ENCODE assay signal across 29 mouse cellular contexts in the genomic region with DNA sequence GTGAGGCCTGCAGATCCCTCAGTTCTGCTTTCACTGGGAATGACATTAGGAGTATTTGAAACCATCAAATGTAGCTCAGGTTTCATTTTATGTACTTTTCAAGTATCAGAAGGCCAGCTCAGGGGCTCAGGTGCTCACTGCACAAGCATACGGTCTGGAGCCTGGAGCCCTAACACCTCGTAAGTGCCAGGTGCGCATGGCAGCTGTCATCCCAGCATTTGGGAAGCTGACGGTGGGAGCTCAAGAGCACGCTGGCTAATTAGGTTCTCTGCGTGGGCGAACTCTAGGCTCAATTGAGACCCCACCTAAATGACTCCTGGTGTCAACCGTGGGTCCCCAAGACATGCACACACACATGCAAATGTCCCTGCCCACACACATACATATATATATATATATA. TPM values are rescaled to one million over a fixed set of nuclear protein-coding genes. Genes with fewer than 3 reads are reported as not detected.
DNase-seq lines count a peak whose midpoint lies in the region; ATAC-seq lines count a peak whose summit lies in the region.
"Had no signal": no experiment of that assay in that cellular context is flagged by ENCODE, and none has a peak within 500 bp of the region (broad histone marks: within the 10 kb centered on the region; RNA-seq: fewer than 3 reads in every experiment).

No protein-coding gene starts in this region.

- peak; percentile 60 for DNase-seq in cerebellum, adult 11-12 months
- DNase-seq in cerebellum, adult 11 months = no peak
- no peak for DNase-seq in heart, adult 8-10 months (ENCODE audit: low spot score)
- DNase-seq in heart, postnatal 14 days = no peak
- no peak for DNase-seq in limb, embryonic 10.5 days (ENCODE audit: low spot score)
- DNase-seq: adrenal gland, adult 8-10 months; cerebellum, adult 9-10 months; embryo, embryonic 11 days; gastrocnemius, postnatal 36 days; heart, postnatal 36 days; kidney, adult 11 months; kidney, postnatal 14 days; lung, embryonic 14.5 days; lung, postnatal 14 days; midbrain, embryonic 14.5 days; thymus, adult 2 months; thymus, postnatal 36 days had no signal

- H3K27ac ChIP-seq in heart, embryonic 11.5 days (ENCODE audit: low read depth, low read length) = peak overlapping the region; percentile 74; the same call in 1 of the 2 replicates
- peak overlapping the region; percentile 85 for H3K27ac ChIP-seq in heart, embryonic 16.5 days (ENCODE audit: low read length)
- no peak overlapping the region for H3K27ac ChIP-seq in limb, embryonic 12.5 days
- no peak overlapping the region for H3K27ac ChIP-seq in limb, embryonic 10.5 days
- H3K27ac ChIP-seq: embryonic facial prominence, embryonic 12.5 days; hindbrain, embryonic 14.5 days; liver, embryonic 15.5 days had no signal

- no peak for ATAC-seq in heart, embryonic 11.5 days (replicated peaks; ENCODE audit: insufficient number of reproducible peaks, low FRiP score, low TSS enrichment)
- ATAC-seq in heart, embryonic 16.5 days (replicated peaks; ENCODE audit: extremely low read depth, insufficient read depth, low FRiP score) = no peak
- peak; percentile 42; the same call in 1 of the 2 replicates for ATAC-seq in limb, embryonic 12.5 days (ENCODE audit: insufficient number of reproducible peaks, insufficient read depth, low FRiP score, low TSS enrichment, low read depth)
- ATAC-seq: activated CD4-positive, CD25-positive, alpha-beta regulatory T cell, adult 4 months; forebrain, embryonic 14.5 days; inflammation-experienced regulatory T-cells, adult 6 months had no signal

- 89% methylated on average over 8 of the region's 8 CpGs for WGBS in heart, embryonic 11.5 days (ENCODE audit: insufficient replicate concordance)
- WGBS in heart, embryonic 16.5 days = 86% methylated on average over 8 of the region's 8 CpGs
- WGBS in limb, embryonic 12.5 days = 74% methylated on average over 8 of the region's 8 CpGs
- WGBS in limb, embryonic 10.5 days = 92% methylated on average over 8 of the region's 8 CpGs

- no peak overlapping the region for H3K4me3 ChIP-seq in heart, embryonic 11.5 days (ENCODE audit: low read depth, low read length)
- H3K4me3 ChIP-seq in heart, embryonic 16.5 days (ENCODE audit: low read length) = no peak overlapping the region
- H3K4me3 ChIP-seq in limb, embryonic 12.5 days (replicated peaks) = no peak overlapping the region
- no peak overlapping the region for H3K4me3 ChIP-seq in limb, embryonic 10.5 days
- H3K4me3 ChIP-seq: embryonic facial prominence, embryonic 12.5 days; liver, embryonic 15.5 days had no signal

- H3K4me2 ChIP-seq in heart, embryonic 11.5 days = no peak overlapping the region
- H3K4me2 ChIP-seq in heart, embryonic 16.5 days (ENCODE audit: low read depth, low read length) = no peak overlapping the region
- H3K4me2 ChIP-seq in limb, embryonic 12.5 days = no peak overlapping the region
- H3K4me2 ChIP-seq: embryonic facial prominence, embryonic 12.5 days; hindbrain, embryonic 14.5 days; liver, embryonic 15.5 days; lung, embryonic 14.5 days had no signal

- peaks cover 16% of the 10 kb centered on the region for H3K36me3 ChIP-seq in heart, embryonic 11.5 days (ENCODE audit: control insufficient read depth, insufficient read depth, low read length)
- peaks cover 39% of the 10 kb centered on the region for H3K36me3 ChIP-seq in heart, embryonic 16.5 days (ENCODE audit: control insufficient read depth, insufficient read depth)
- peaks cover 71% of the 10 kb centered on the region for H3K36me3 ChIP-seq in limb, embryonic 12.5 days
- H3K36me3 ChIP-seq in limb, embryonic 10.5 days = peaks cover 77% of the 10 kb centered on the region

- H3K27me3 ChIP-seq in heart, embryonic 11.5 days (ENCODE audit: control insufficient read depth, insufficient read depth, low read length) = no peaks in the 10 kb centered on the region
- no peaks in the 10 kb centered on the region for H3K27me3 ChIP-seq in heart, embryonic 16.5 days (ENCODE audit: control insufficient read depth, insufficient read depth, low read length)
- no peaks in the 10 kb centered on the region for H3K27me3 ChIP-seq in limb, embryonic 12.5 days
- no peaks in the 10 kb centered on the region for H3K27me3 ChIP-seq in limb, embryonic 10.5 days (ENCODE audit: low read depth, poor library complexity, severe bottlenecking)
- H3K27me3 ChIP-seq: CH12.LX; embryonic facial prominence, embryonic 12.5 days; liver, embryonic 15.5 days had no signal

- no peak overlapping the region for H3K9ac ChIP-seq in heart, embryonic 11.5 days (ENCODE audit: low read depth, low read length)
- H3K9ac ChIP-seq in heart, embryonic 16.5 days (ENCODE audit: low read length) = no peak overlapping the region
- H3K9ac ChIP-seq in limb, embryonic 12.5 days (replicated peaks) = peak overlapping the region; percentile 4; the same call in 1 of the 2 replicates
- H3K9ac ChIP-seq: embryonic facial prominence, embryonic 12.5 days; hindbrain, embryonic 14.5 days; liver, embryonic 15.5 days; lung, embryonic 14.5 days had no signal

- H3K9me3 ChIP-seq in heart, embryonic 11.5 days (replicated peaks; ENCODE audit: control insufficient read depth, low read length) = no peaks in the 10 kb centered on the region
- no peaks in the 10 kb centered on the region for H3K9me3 ChIP-seq in heart, embryonic 16.5 days (replicated peaks; ENCODE audit: control insufficient read depth, low read length)
- H3K9me3 ChIP-seq in limb, embryonic 12.5 days = no peaks in the 10 kb centered on the region
- no peaks in the 10 kb centered on the region for H3K9me3 ChIP-seq in limb, embryonic 10.5 days (replicated peaks)
- H3K9me3 ChIP-seq: embryonic facial prominence, embryonic 12.5 days; liver, embryonic 15.5 days had no signal

- H3K4me1 ChIP-seq in heart, embryonic 11.5 days (ENCODE audit: control insufficient read depth, insufficient read depth, low read length) = peaks cover 24% of the 10 kb centered on the region
- H3K4me1 ChIP-seq in heart, embryonic 16.5 days (ENCODE audit: control insufficient read depth, insufficient read depth, low read length) = peaks cover 25% of the 10 kb centered on the region
- peaks cover 3% of the 10 kb centered on the region; the same call in 1 of the 2 replicates for H3K4me1 ChIP-seq in limb, embryonic 12.5 days (replicated peaks)
- H3K4me1 ChIP-seq in limb, embryonic 10.5 days = no peaks in the 10 kb centered on the region
- H3K4me1 ChIP-seq: embryonic facial prominence, embryonic 12.5 days; liver, embryonic 15.5 days had no signal

- intact Hi-C loops in heart, postnatal 14 days (cut with DNase I) = no loop called here

RNA-seq across cellular contexts. Expression of a gene that starts 20.1 kb away (rescaled TPM):
- polyA plus RNA-seq in heart, embryonic 11.5 days (2014; fragmentation: Nextera tagmentation; extraction: Ambion mirVana) = 57.1 and 62.2 TPM in 2 replicates
- total RNA-seq in heart, adult 8-10 months (2022) = 100 to 1,000 TPM in 1 of 4 experiments, 10 to 100 TPM in 3; 85.0 to 100 (median 88.9) TPM
- polyA plus RNA-seq in heart, embryonic 16.5 days (2015; fragmentation: Nextera tagmentation; extraction: Ambion mirVana) = 50.7 and 53.6 TPM in 2 replicates
- 10 to 100 TPM; 89.3 to 90.2 TPM for total RNA-seq in heart, postnatal 14 days (2021)
- 26.9 and 29.4 TPM in 2 replicates for polyA plus RNA-seq in limb, embryonic 12.5 days (2016; fragmentation: Nextera tagmentation; extraction: Ambion mirVana)
- 28.1 and 30.2 TPM in 2 replicates for polyA plus RNA-seq in limb, embryonic 10.5 days (2016; fragmentation: Nextera tagmentation; extraction: Ambion mirVana)

RNA-seq across cellular contexts. Expression of a gene that starts 40.5 kb away (rescaled TPM):
- polyA plus RNA-seq in heart, embryonic 11.5 days (2014; fragmentation: Nextera tagmentation; extraction: Ambion mirVana) = 9.6 and 13.1 TPM in 2 replicates
- 10 to 100 TPM in 1 of 4 experiments, 1 to 10 TPM in 3; 7.3 to 10.1 (median 7.8) TPM for total RNA-seq in heart, adult 8-10 months (2022)
- polyA plus RNA-seq in heart, embryonic 16.5 days (2015; fragmentation: Nextera tagmentation; extraction: Ambion mirVana) = 11.5 and 13.1 TPM in 2 replicates
- total RNA-seq in heart, postnatal 14 days (2021) = 10 to 100 TPM in 1 of 2 experiments, 1 to 10 TPM in 1; 7.2 to 10.1 TPM
- 8.0 and 8.1 TPM in 2 replicates for polyA plus RNA-seq in limb, embryonic 12.5 days (2016; fragmentation: Nextera tagmentation; extraction: Ambion mirVana)
- 4.9 and 5.9 TPM in 2 replicates for polyA plus RNA-seq in limb, embryonic 10.5 days (2016; fragmentation: Nextera tagmentation; extraction: Ambion mirVana)

RNA-seq across cellular contexts. Expression of a gene that starts 48.9 kb away (rescaled TPM):
- 0.11 TPM in 1 of 2 replicates, not detected in the other for polyA plus RNA-seq in heart, embryonic 11.5 days (2014; fragmentation: Nextera tagmentation; extraction: Ambion mirVana)
- total RNA-seq in heart, adult 8-10 months (2022) = 1 to 10 TPM in 1 of 4 experiments, under 1 TPM in 3; 0.22 to 1.5 (median 0.52) TPM
- polyA plus RNA-seq in heart, embryonic 16.5 days (2015; fragmentation: Nextera tagmentation; extraction: Ambion mirVana) = 0.21 and 0.28 TPM in 2 replicates
- under 1 TPM; 0.32 to 0.41 TPM for total RNA-seq in heart, postnatal 14 days (2021)
- polyA plus RNA-seq in limb, embryonic 12.5 days (2016; fragmentation: Nextera tagmentation; extraction: Ambion mirVana) = not detected in 2 replicates
- polyA plus RNA-seq in limb, embryonic 10.5 days (2016; fragmentation: Nextera tagmentation; extraction: Ambion mirVana) = not detected in 2 replicates
- total RNA-seq: gastrocnemius, postnatal 36 days; monocyte, adult 5-6 weeks had no signal
- polyA plus RNA-seq: activated CD4-positive, CD25-positive, alpha-beta regulatory T cell, adult 4 months; C2C12; forebrain, embryonic 14.5 days; hindbrain, embryonic 14.5 days; lung, embryonic 14.5 days had no signal

RNA-seq across cellular contexts. Expression of a gene that starts 53.0 kb away (rescaled TPM):
- polyA plus RNA-seq in heart, embryonic 11.5 days (2014; fragmentation: Nextera tagmentation; extraction: Ambion mirVana) = 29.6 and 34.3 TPM in 2 replicates
- total RNA-seq in heart, adult 8-10 months (2022) = 10 to 100 TPM; 14.5 to 21.0 (median 17.6) TPM
- 29.9 and 30.0 TPM in 2 replicates for polyA plus RNA-seq in heart, embryonic 16.5 days (2015; fragmentation: Nextera tagmentation; extraction: Ambion mirVana)
- total RNA-seq in heart, postnatal 14 days (2021) = 10 to 100 TPM; 16.8 to 21.4 TPM
- polyA plus RNA-seq in limb, embryonic 12.5 days (2016; fragmentation: Nextera tagmentation; extraction: Ambion mirVana) = 43.6 and 46.5 TPM in 2 replicates
- 42.3 and 45.3 TPM in 2 replicates for polyA plus RNA-seq in limb, embryonic 10.5 days (2016; fragmentation: Nextera tagmentation; extraction: Ambion mirVana)

RNA-seq across cellular contexts. Expression of a gene that starts 57.8 kb away (rescaled TPM):
- polyA plus RNA-seq in heart, embryonic 11.5 days (2014; fragmentation: Nextera tagmentation; extraction: Ambion mirVana) = 34.5 and 36.0 TPM in 2 replicates
- 10 to 100 TPM; 15.5 to 24.4 (median 20.0) TPM for total RNA-seq in heart, adult 8-10 months (2022)
- 38.6 and 41.7 TPM in 2 replicates for polyA plus RNA-seq in heart, embryonic 16.5 days (2015; fragmentation: Nextera tagmentation; extraction: Ambion mirVana)
- total RNA-seq in heart, postnatal 14 days (2021) = 10 to 100 TPM; 17.4 to 17.6 TPM
- polyA plus RNA-seq in limb, embryonic 12.5 days (2016; fragmentation: Nextera tagmentation; extraction: Ambion mirVana) = 40.4 and 43.1 TPM in 2 replicates
- polyA plus RNA-seq in limb, embryonic 10.5 days (2016; fragmentation: Nextera tagmentation; extraction: Ambion mirVana) = 41.3 and 49.6 TPM in 2 replicates

Comparison
In these comparisons a context has a peak if more than half of its experiments do, and no peak if none do; other contexts are left out.
1. H3K27ac ChIP-seq: peak in heart, embryonic 11.5 days (single experiment) and heart, embryonic 16.5 days (single experiment); none in limb, embryonic 12.5 days (single experiment) and limb, embryonic 10.5 days (single experiment).